Mouse (Mus musculus) NIH3T3 (cell line): ENCODE measurements around the gene Ptpru.

Experiments used
- DNase-seq: peaks from one replicate; pipeline ENCODE4 v3.0.0-alpha.2; 2012; ENCODE audit warnings: low read depth

Gene Ptpru

DNA sequence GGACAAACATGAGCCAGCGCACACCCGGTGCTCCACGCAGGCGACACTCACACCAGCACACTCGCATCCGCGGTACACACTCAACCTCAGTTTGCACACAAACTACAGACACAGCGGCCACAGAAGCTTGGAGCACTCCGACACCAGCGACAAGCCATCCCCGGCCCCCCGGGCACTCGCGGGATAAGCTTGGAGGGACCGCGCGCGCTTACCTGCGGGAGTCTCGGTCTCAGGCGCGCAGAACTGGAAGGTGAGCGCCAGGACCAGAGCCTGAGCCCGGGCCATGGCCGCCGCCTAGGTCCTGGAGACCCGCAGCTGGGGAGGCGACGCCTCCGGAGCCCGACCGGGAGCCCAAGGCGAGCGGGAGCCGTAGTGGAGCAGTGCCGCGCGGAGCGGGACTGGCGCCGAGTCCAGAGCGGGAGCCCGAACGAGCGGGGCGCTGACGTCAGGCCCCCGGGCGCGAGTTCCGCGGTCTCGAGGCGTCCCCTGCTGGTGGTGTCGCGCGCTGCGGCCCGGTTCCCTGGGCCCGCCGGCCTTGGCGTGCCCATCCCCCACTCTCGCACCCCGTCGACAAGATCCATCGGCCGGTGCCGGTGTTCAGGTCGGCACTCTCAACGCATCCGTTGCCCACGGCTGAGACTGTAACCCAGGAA lies at the start of gene Ptpru:
TSS of gene Ptpru (minus strand) at position 417 of the 653 bp plus-strand sequence.
- peak; percentile 83 for DNase-seq

DNA sequence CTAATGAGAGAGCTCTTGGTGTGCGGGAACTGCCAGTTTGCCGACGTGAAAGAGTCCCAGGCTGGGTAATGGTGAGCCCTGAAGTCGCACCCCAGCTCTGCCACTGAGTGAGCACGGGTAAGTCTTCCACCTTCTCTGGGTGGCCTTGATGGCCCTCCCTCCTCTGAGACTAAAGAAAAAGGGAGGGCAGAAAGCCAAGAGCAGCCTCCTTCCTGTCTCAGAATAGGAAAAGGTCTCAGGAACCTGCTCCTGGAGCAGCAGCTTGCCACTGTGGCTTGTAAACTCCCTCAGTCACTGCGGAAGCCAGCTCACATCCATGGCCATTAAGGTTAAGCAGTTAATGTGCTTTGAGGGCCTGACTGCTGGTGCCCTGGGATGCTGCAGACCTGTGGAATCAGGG lies 47.3 kb upstream of the Ptpru start:
- DNase-seq = no peak

GRCm38 (mm10) chr4:131883571-131883970 lies 45.5 kb upstream of the Ptpru start:
- no peak for DNase-seq

GRCm38 (mm10) chr4:131881306-131881705 lies 43.2 kb upstream of the Ptpru start:
- DNase-seq = no peak

- DNase-seq = no peak
Measured at GRCm38 (mm10) chr4:131879692-131880091, 41.6 kb upstream of the Ptpru start.

DNA sequence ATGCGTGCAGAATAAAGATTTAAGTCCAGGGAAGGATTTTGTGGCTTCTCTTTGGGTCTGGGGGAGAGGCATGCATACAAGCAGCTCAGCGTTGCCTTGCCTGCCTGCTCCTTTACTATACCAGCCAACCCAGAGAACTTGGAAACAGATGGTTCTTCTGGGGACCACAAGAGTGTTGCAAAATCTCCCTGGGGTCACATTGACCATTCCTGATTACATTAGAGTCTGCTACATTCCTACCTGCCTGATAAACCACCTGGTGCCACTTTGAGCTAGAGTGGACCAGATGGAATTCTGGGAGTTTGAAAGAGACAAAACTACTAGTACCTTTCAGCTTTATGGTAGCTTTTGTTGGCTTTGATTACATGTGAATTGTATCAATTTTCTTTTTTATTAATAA lies 38.7 kb upstream of the Ptpru start:
- no peak for DNase-seq

- DNase-seq = no peak
Measured at GRCm38 (mm10) chr4:131875242-131875641, 37.2 kb upstream of the Ptpru start.

GRCm38 (mm10) chr4:131874567-131874966 lies 36.5 kb upstream of the Ptpru start:
- no peak for DNase-seq

DNA sequence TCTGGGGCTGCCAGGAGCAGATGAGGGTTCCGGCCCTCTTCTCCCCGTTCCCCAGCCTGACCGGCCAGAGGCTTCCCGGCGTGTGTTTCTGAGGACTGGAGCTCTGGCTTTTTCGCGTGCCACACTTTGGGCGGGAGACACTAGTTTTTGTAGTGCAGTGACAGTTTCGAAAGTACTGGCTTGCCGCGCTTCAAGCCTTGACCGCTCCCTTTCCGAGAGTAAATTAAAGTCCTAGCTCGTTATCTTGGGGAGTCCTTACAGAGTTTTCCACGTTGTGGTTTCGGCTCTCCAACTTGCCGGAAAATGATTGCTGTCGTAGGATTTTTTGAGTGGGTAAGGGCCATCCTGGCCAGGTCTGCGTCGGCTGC lies 36.1 kb upstream of the Ptpru start:
- DNase-seq = no peak

- DNase-seq = peak; percentile 96
Measured at GRCm38 (mm10) chr4:131873293-131874168, 35.4 kb upstream of the Ptpru start, which contains the start of gene Srsf4. Gene Srsf4 (plus strand): TSS chr4:131873617.

GRCm38 (mm10) chr4:131872672-131873292 lies 34.7 kb upstream of the Ptpru start:
- DNase-seq = peak; percentile 24

- DNase-seq = no peak
Measured at GRCm38 (mm10) chr4:131861341-131861739, 23.3 kb upstream of the Ptpru start.

GRCm38 (mm10) chr4:131860492-131861340 lies 22.6 kb upstream of the Ptpru start:
- peak; percentile 80 for DNase-seq

DNA sequence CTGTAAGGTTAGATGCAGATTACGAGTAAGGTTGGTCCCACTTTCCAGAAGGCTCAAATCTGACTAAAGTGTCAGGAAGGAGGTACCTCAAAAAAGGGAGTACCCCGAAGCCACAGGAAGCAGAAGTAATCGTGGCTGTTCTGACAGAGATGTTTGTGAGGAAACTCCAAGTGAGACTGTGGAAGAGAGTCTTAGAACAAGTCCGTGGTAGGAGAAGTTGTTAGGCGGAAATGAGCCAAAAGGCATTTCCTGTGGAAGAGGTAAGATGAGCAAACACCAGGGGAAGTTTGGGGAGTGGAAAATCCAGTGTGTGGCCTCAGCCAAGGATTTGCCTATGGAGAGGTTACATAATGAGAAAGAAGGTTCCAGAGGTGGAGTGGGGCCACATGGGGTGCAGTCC lies 16.9 kb upstream of the Ptpru start:
- no peak for DNase-seq

DNA sequence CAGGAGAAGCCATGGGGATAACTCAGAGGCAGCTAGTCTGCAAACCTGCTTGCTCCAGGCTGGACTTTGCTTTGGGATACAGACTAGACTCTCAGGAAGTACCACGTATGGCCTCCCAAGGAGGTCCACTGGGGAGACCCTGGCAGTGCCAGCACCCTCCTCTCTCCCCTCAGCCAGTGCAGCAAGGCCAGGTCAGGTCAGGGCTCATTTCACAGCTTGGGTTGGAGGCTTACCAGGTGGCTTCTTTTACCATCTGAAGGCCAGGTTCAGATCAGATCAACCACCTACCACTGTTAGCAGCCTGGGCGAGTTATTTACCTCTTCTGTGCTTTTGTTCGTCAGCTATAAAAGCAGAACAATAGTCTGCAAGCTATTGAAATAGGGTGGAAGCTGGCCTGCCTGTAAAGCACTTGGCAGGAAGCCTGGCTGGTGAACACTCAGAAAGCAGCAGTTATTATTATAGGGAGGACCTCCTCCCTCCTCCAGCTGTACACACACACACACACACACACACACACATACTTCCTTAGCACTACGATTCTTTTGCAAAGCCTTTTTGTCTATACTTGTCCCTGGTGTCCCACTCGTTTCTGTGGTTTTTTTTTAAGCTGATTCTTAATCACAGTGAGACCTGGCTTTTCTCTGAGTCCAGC lies 12.0 kb upstream of the Ptpru start:
- peak; percentile 25 for DNase-seq

DNA sequence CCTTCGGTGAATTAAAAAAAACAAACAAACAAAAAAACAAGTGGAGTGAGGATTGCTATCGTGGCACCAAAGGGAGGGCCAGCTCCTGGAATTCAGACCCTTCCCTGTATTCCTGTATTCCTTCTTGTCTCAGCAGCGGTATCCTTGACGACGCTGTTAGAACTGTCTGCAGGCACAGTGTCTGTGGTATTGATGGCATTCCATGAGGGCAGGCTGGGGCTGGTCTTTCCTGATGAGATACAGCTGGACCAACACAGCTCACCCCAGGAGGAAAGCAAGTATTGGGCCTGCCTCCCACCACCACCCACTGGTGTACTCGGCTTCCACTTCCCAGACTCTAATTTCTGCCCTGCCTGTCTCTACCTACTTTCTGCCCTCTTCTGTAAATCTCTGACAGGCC lies 10.0 kb upstream of the Ptpru start:
- DNase-seq = no peak

- no peak for DNase-seq
Measured at GRCm38 (mm10) chr4:131845991-131846778, 8.1 kb upstream of the Ptpru start.

- peak; percentile 93 for DNase-seq
Measured at GRCm38 (mm10) chr4:131843290-131843743, 5.2 kb upstream of the Ptpru start, which contains the start of gene Mecr. Gene Mecr (plus strand): TSS chr4:131843470.

DNA sequence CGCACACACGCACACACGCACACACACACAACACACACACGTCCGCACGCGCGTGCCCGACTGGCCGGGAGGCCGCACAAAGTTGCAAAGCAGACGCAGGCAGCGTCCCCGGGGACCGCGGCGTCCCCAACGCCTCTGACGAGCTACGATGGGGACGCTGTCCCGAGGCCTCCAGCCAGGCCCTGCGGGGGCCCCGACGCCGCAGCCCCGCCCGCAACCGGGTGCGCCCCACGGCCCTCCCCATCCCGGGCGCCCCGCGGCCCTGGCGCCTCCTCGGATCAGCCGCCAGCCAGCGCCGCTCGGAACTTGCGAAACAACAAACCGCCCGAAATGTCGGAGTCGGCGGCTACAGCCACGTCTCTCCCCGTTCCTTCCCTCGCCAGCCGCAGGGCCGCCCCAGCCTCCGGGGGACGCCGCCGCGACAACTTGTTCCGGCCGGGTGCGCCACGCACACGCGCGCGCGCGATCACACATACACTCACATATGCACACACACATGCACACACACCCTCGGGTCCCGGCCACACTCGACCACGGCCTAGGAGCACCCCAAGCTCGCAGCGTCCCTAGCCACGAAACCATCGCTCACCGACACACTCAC lies 1.1 kb downstream of the Ptpru start:
- DNase-seq = no peak

GRCm38 (mm10) chr4:131836351-131836881 lies 1.7 kb downstream of the Ptpru start:
- DNase-seq = no peak
